Mouse (Mus musculus) embryo, embryonic 10.5 days (tissue): ENCODE measurements around the gene Col23a1.
"Not testable (repeated sequence)": the region's sequence is repeated elsewhere in the genome, so short reads cannot be mapped to it uniquely, and the experiment has no call there.

Experiments used
- DNase-seq: peaks from one replicate; pipeline ENCODE4 v3.0.0-alpha.2; 2015; ENCODE audit warnings: low spot score

Col23a1 gene

GRCm38 (mm10) chr11:51619409-51620060 lies 329.8 kb downstream of the Col23a1 start, which contains the start of gene Nhp2:
Gene Nhp2, plus strand, starts transcription at chr11:51619735.
- DNase-seq = peak; percentile 100

DNA sequence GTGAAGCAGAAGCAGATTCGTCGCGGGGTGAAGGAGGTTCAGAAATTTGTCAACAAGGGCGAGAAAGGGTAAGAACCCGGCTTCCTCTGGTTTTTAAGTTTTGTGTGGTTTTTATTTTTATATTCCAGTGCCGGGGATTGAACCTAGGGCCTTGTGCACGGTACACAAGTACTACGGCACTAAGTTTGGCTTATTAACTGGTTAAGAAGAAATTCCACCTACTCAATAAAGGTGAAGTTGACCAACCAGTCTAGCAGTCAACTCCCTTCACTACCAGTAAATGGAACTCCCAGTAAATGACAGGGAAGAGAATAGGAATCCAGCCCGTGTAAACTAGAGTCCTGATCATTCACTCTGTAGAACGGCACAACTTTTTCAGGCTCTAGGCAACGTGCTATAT lies 330.4 kb downstream of the Col23a1 start:
- DNase-seq = no peak

GRCm38 (mm10) chr11:51621776-51622175 lies 332.1 kb downstream of the Col23a1 start:
- DNase-seq = no peak

- no peak for DNase-seq
These were observed 333.3 kb downstream of the Col23a1 start for GRCm38 (mm10) chr11:51622971-51623491.

GRCm38 (mm10) chr11:51625187-51625820 lies 335.6 kb downstream of the Col23a1 start:
- DNase-seq = no peak

- no peak for DNase-seq
These were observed 337.7 kb downstream of the Col23a1 start for GRCm38 (mm10) chr11:51627425-51627824.

- DNase-seq = no peak
These were observed 338.2 kb downstream of the Col23a1 start for GRCm38 (mm10) chr11:51627907-51628306.

- DNase-seq = no peak
These were observed 340.1 kb downstream of the Col23a1 start for GRCm38 (mm10) chr11:51629651-51630314.

GRCm38 (mm10) chr11:51632130-51632753 lies 342.5 kb downstream of the Col23a1 start:
- no peak for DNase-seq

GRCm38 (mm10) chr11:51633200-51633599 lies 343.5 kb downstream of the Col23a1 start:
- not testable (repeated sequence) for DNase-seq
